Mouse (Mus musculus) small intestine, adult 2 months (tissue): ENCODE measurements around the gene Smarca4.

Experiments used
- CTCF ChIP-seq: fragments of 200-500 bp; IDR thresholded peaks from 2 replicates; pipeline ENCODE4 v1.5.1; 2012; ENCODE audit warnings: low read depth, mild to moderate bottlenecking, control low read depth, inconsistent platforms, low read length, moderate library complexity, mixed read lengths; ENCODE audit not compliant: insufficient replicate concordance, insufficient read length; ENCODE audit errors: extremely low read depth
- POLR2A ChIP-seq: fragments of 200-500 bp; IDR thresholded peaks from 2 replicates; pipeline ENCODE4 v1.6.1; 2012; ENCODE audit warnings: low read depth, mild to moderate bottlenecking, control low read depth, inconsistent platforms, low read length, moderate library complexity

DNA sequence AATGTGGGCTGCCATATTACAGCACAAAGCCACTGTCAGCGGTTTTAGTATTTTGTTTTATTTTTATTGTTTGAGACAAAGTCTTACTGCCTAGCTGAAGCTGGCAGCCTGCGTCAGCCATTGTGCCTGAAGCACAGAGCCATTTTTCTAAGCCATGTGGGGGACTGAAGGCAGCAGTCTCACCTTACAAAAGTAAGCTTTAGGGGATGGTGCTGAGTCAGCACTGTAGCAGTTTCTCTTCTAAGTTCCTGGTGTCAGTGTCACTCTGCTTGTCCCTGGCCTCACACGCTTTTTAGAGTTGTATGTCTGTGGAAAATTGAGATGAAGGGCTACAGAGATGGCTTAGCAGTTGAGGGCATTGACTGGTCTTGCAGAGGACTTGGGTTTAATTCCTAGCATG, 30.4 kb downstream of the Smarca4 start:
- TF ChIP-seq POLR2A (no peak), CTCF (no peak)
